Mouse (Mus musculus): ENCODE results near the gene Plekhh2.

DNA sequence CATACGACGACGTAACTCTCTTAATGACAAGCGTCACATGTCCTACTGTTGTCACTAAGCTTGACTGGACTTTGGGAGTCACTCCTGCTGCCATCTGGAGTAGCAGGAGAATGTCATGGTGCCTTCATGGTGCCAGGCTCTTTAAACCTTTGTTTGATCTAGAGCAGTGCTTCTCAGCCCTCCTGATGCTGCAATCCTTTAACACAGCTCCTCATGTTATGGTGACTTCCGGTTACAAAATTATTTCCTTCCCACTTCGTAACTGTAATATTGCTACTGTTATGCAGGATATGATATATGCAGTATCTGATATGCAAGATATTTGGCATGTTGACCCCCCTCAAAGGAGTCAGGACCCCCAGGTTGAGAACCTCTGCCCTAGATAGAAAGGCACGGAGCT is 107.4 kb downstream of the Plekhh2 start:
- no peak for TF ChIP-seq CTCF (IDR thresholded peaks at IDR 0.05; ENCODE audit: control insufficient read depth, insufficient read depth, insufficient replicate concordance, low read depth, low read length)
- TF ChIP-seq POLR2A (IDR thresholded peaks at IDR 0.05; ENCODE audit: control insufficient read depth, low read depth, low read length) = no peak
